Mouse (Mus musculus) hindbrain, postnatal 0 days (tissue): ENCODE data around the gene Slc50a1. TPM values are rescaled to one million over a fixed set of nuclear protein-coding genes. Genes with fewer than 3 reads are reported as not detected.
A peak's percentile ranks its signal among the peaks of the same experiment; 100 is the strongest.

Experiments used
- ATAC-seq: fragments of 200-750 bp; cut with Nextera tagmentation; 2 replicates; pipeline ENCODE4 v1.8.0; 2017; ENCODE audit warnings: mild to moderate bottlenecking, moderate TSS enrichment, moderate library complexity
- DNase-seq: peaks from one replicate; pipeline ENCODE4 v3.0.0-alpha.2; 2015; ENCODE audit warnings: low spot score
- H3K27ac ChIP-seq: fragments of 300-500 bp; sonication (generic); 2 replicates; pipeline ENCODE4 v1.5.1; 2014; ENCODE audit warnings: mild to moderate bottlenecking
- H3K27me3 ChIP-seq: fragments of 300-500 bp; sonication (generic); 2 replicates; pipeline ENCODE4 v1.6.1; 2014; ENCODE audit warnings: low read length, mixed read lengths; ENCODE audit not compliant: insufficient read depth
- H3K36me3 ChIP-seq: fragments of 300-500 bp; sonication (generic); 2 replicates; pipeline ENCODE4 v1.6.1; 2014; ENCODE audit warnings: low read length, mixed read lengths; ENCODE audit not compliant: insufficient read depth
- H3K4me1 ChIP-seq: fragments of 300-500 bp; sonication (generic); 2 replicates; pipeline ENCODE4 v1.6.1; 2014; ENCODE audit warnings: antibody characterized with exemption, low read length, mixed read lengths; ENCODE audit not compliant: insufficient read depth
- H3K4me2 ChIP-seq: fragments of 300-500 bp; sonication (generic); 2 replicates; pipeline ENCODE4 v1.6.1; 2014; ENCODE audit warnings: low read depth, mild to moderate bottlenecking, low read length, moderate library complexity, mixed read lengths
- H3K4me3 ChIP-seq: fragments of 300-500 bp; sonication (generic); 2 replicates; pipeline ENCODE4 v1.5.1; 2014; ENCODE audit warnings: low read length
- H3K9ac ChIP-seq: fragments of 300-500 bp; sonication (generic); replicated peaks from 2 replicates; pipeline ENCODE4 v1.6.1; 2014; ENCODE audit warnings: mild to moderate bottlenecking, low read length, moderate library complexity, mixed read lengths
- H3K9me3 ChIP-seq: fragments of 300-500 bp; sonication (generic); 2 replicates; pipeline ENCODE4 v1.6.1; 2016; ENCODE audit warnings: low read length, mixed read lengths
- CTCF ChIP-seq: IDR thresholded peaks from 2 replicates; pipeline ENCODE4 v1.5.1; 2016; ENCODE audit warnings: antibody characterized with exemption, control low read depth, low read depth
- WGBS: fragments of 180-500 bp; shearing (Covaris S2); extraction: QIAGEN DNeasy Blood & Tissue Kit; methylation state at CpG from one replicate; pipeline ENCODE4 v1.1.7; 2014; 5-methylcytosine and 5-hydroxymethylcytosine counted together
- polyA plus RNA-seq: library from polyadenylated mRNA; unstranded; fragments of >200 nt; fragmentation: Nextera tagmentation; extraction: Ambion mirVana; gene quantifications from 2 replicates; pipeline ENCODE4 v1.2.1, GENCODE M21; 2015
- total RNA-seq: library from RNA; depleted of rRNA; stranded (reverse); fragments of >200 nt; gene quantifications from 2 replicates; pipeline ENCODE4 v1.2.3, GENCODE M21; 2014

The Slc50a1 gene
- total and polyA plus RNA-seq, 2 experiments from 2014 or later: 30.1 to 47.2 TPM

GRCm38 (mm10) chr3:89285526-89285925 lies 15.2 kb upstream of the Slc50a1 start:
- H3K4me2 ChIP-seq: no peak overlapping the region
- H3K9me3 ChIP-seq: no peaks in the 10 kb centered on the region
- no peaks in the 10 kb centered on the region for H3K4me1 ChIP-seq
- no peak overlapping the region for H3K27ac ChIP-seq
- no peak for TF ChIP-seq CTCF
- H3K9ac ChIP-seq: no peak overlapping the region
- H3K36me3 ChIP-seq: no peaks in the 10 kb centered on the region
- DNase-seq (no peak), ATAC-seq (no peak)
- H3K27me3 ChIP-seq: no peaks in the 10 kb centered on the region
- H3K4me3 ChIP-seq: no peak overlapping the region
- whole genome bisulfite sequencing: 20% methylated on average over 2 of the region's 2 CpGs

GRCm38 (mm10) chr3:89284261-89284660 lies 13.9 kb upstream of the Slc50a1 start:
- Histone ChIP-seq H3K9ac (no peak overlapping the region), H3K4me2 (no peak overlapping the region), H3K27ac (no peak overlapping the region), H3K36me3 (no peaks in the 10 kb centered on the region), H3K4me1 (peaks cover 8% of the 10 kb centered on the region; the same call in 1 of the 2 replicates), H3K9me3 (no peaks in the 10 kb centered on the region), H3K4me3 (no peak overlapping the region), H3K27me3 (no peaks in the 10 kb centered on the region)
- 87% methylated on average over 3 of the region's 3 CpGs for WGBS
- no peak for ATAC-seq
- no peak for DNase-seq
- no peak for TF ChIP-seq CTCF

- no peak overlapping the region for H3K9ac ChIP-seq
- H3K4me2 ChIP-seq: 0 out of 2 replicates have a peak overlapping the region, but pooled peaks have one; percentile 89
- no peak for ATAC-seq
Measured at GRCm38 (mm10) chr3:89282291-89282643, 11.9 kb upstream of the Slc50a1 start.

GRCm38 (mm10) chr3:89281579-89282290 lies 11.4 kb upstream of the Slc50a1 start:
- no peak for ATAC-seq
- Histone ChIP-seq H3K9ac (no peak overlapping the region), H3K27ac (no peak overlapping the region), H3K9me3 (no peaks in the 10 kb centered on the region), H3K4me2 (peak overlapping the region; percentile 89), H3K4me1 (peaks cover 14% of the 10 kb centered on the region; the same call in 1 of the 2 replicates), H3K27me3 (no peaks in the 10 kb centered on the region), H3K36me3 (no peaks in the 10 kb centered on the region), H3K4me3 (peak overlapping the region; percentile 49)
- DNase-seq: peak; percentile 91
- TF ChIP-seq CTCF: peak; percentile 94
- WGBS: 11% methylated on average over 20 of the region's 20 CpGs

More at GRCm38 (mm10) chr3:89282291-89282643, 11.9 kb upstream of the Slc50a1 start:
- no peak for DNase-seq
- H3K9me3 ChIP-seq: no peaks in the 10 kb centered on the region
- no peak for TF ChIP-seq CTCF
- no peaks in the 10 kb centered on the region for H3K27me3 ChIP-seq
- H3K36me3 ChIP-seq: no peaks in the 10 kb centered on the region
- no peak overlapping the region for H3K27ac ChIP-seq
- H3K4me3 ChIP-seq: no peak overlapping the region
- WGBS: 23% methylated on average over 4 of the region's 4 CpGs
- H3K4me1 ChIP-seq: peaks cover 14% of the 10 kb centered on the region; the same call in 1 of the 2 replicates

- H3K36me3 ChIP-seq: no peaks in the 10 kb centered on the region
Measured at GRCm38 (mm10) chr3:89280606-89281511, 10.5 kb upstream of the Slc50a1 start, which contains the start of gene Efna1. TSS of gene Efna1 (minus strand) at chr3:89281142.

GRCm38 (mm10) chr3:89280050-89280605 lies 9.8 kb upstream of the Slc50a1 start:
- peak overlapping the region; percentile 49 for H3K4me3 ChIP-seq
- no peaks in the 10 kb centered on the region for H3K27me3 ChIP-seq
- H3K9ac ChIP-seq: peak overlapping the region; percentile 57
- under 1% methylated on average over 28 of the region's 29 CpGs for WGBS
- peaks cover 14% of the 10 kb centered on the region; the same call in 1 of the 2 replicates for H3K4me1 ChIP-seq
- TF ChIP-seq CTCF: peak; percentile 1; the same call in 1 of the 2 replicates
- H3K9me3 ChIP-seq: no peaks in the 10 kb centered on the region
- no peaks in the 10 kb centered on the region for H3K36me3 ChIP-seq
- DNase-seq (peak; percentile 58), ATAC-seq (peak; percentile 52)
- H3K27ac ChIP-seq: peak overlapping the region; percentile 73
- peak overlapping the region; percentile 89 for H3K4me2 ChIP-seq

More at GRCm38 (mm10) chr3:89280606-89281511, 10.5 kb upstream of the Slc50a1 start, which contains the start of gene Efna1:
- Histone ChIP-seq H3K4me3 (peak within 1 kb of the TSS; percentile 49), H3K4me1 (peaks cover 14% of the 10 kb centered on the region; the same call in 1 of the 2 replicates), H3K4me2 (peak within 1 kb of the TSS; percentile 89), H3K9ac (peak within 1 kb of the TSS; percentile 57), H3K27me3 (no peaks in the 10 kb centered on the region), H3K9me3 (no peaks in the 10 kb centered on the region), H3K27ac (peak within 1 kb of the TSS; percentile 58; the same call in 1 of the 2 replicates)
- under 1% methylated on average over 52 of the region's 52 CpGs for WGBS
- peak; percentile 52 for DNase-seq
- ATAC-seq: peak; percentile 33
- TF ChIP-seq CTCF: no peak; the same call in none of the 2 replicates
